Mouse (Mus musculus) heart, embryonic 11.5 days (tissue): ENCODE measurements around the gene Daam2. TPM values are rescaled to one million over a fixed set of nuclear protein-coding genes. Genes with fewer than 3 reads are reported as not detected.

Experiments
- ATAC-seq: fragments of 200-750 bp; cut with Nextera tagmentation; replicated peaks from 2 replicates; pipeline ENCODE4 v1.8.0; 2017; ENCODE audit warnings: moderate library complexity; ENCODE audit not compliant: insufficient number of reproducible peaks, low FRiP score, low TSS enrichment
- H3K27ac ChIP-seq: fragments of 300-500 bp; sonication (generic); 2 replicates; pipeline ENCODE4 v1.5.1; 2014; ENCODE audit warnings: mild to moderate bottlenecking, low read depth, low read length
- H3K27me3 ChIP-seq: fragments of 300-500 bp; sonication (generic); 2 replicates; pipeline ENCODE4 v1.6.1; 2014; ENCODE audit warnings: mild to moderate bottlenecking, low read length, mixed read lengths; ENCODE audit not compliant: control insufficient read depth, insufficient read depth
- H3K36me3 ChIP-seq: fragments of 300-500 bp; sonication (generic); 2 replicates; pipeline ENCODE4 v1.6.1; 2014; ENCODE audit warnings: mild to moderate bottlenecking, low read length, moderate library complexity, mixed read lengths; ENCODE audit not compliant: control insufficient read depth, insufficient read depth
- H3K4me1 ChIP-seq: fragments of 300-500 bp; sonication (generic); 2 replicates; pipeline ENCODE4 v1.6.1; 2014; ENCODE audit warnings: low read length; ENCODE audit not compliant: control insufficient read depth, insufficient read depth
- H3K4me2 ChIP-seq: fragments of 300-500 bp; sonication (generic); 2 replicates; pipeline ENCODE4 v1.6.1; 2014; ENCODE audit warnings: mild to moderate bottlenecking, moderate library complexity
- H3K4me3 ChIP-seq: fragments of 300-500 bp; sonication (generic); 2 replicates; pipeline ENCODE4 v1.5.1; 2014; ENCODE audit warnings: low read depth, low read length
- H3K9ac ChIP-seq: fragments of 300-500 bp; sonication (generic); 2 replicates; pipeline ENCODE4 v1.6.1; 2014; ENCODE audit warnings: mild to moderate bottlenecking, low read depth, low read length, moderate library complexity
- H3K9me3 ChIP-seq: fragments of 300-500 bp; sonication (generic); replicated peaks from 2 replicates; pipeline ENCODE4 v1.6.1; 2016; ENCODE audit warnings: low read length; ENCODE audit not compliant: control insufficient read depth
- WGBS: fragments of 180-500 bp; shearing (Covaris S2); extraction: QIAGEN DNeasy Blood & Tissue Kit; methylation state at CpG from one replicate; pipeline ENCODE4 v1.1.7; 2014; ENCODE audit not compliant: insufficient replicate concordance; 5-methylcytosine and 5-hydroxymethylcytosine counted together
- polyA plus RNA-seq: library from polyadenylated mRNA; unstranded; fragments of >200 nt; fragmentation: Nextera tagmentation; extraction: Ambion mirVana; gene quantifications from 2 replicates; pipeline ENCODE4 v1.2.1, GENCODE M21; 2014

Daam2 gene
- polyA plus RNA-seq, 1 experiment from 2014 or later, result 5.7 TPM

DNA sequence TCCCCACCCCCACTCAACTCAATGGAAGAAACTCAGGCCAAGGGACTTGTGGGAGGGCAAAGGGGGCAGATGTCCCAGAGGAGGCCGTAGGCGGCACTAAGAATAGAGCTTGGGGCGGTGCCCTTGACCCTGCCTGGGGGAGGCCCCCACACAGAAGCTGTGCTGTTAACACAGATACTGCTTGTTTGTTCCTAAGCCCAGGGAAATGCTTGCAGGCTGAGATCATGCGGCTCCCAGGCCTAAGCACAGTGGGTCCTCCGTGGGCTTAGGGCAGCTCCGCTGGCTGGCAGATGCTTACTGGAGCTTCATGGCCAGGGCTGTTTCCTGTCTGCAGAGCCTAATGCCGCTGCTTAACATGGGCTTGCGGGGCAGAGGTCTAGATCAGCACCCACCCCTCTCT, 91.5 kb downstream of the Daam2 start:
- peak overlapping the region; percentile 8; the same call in 1 of the 2 replicates for H3K9ac ChIP-seq
- H3K4me2 ChIP-seq, result peak overlapping the region; percentile 16; the same call in 1 of the 2 replicates
- no peak overlapping the region for H3K4me3 ChIP-seq
- H3K4me1 ChIP-seq, result peaks cover 17% of the 10 kb centered on the region
- H3K36me3 ChIP-seq, result no peaks in the 10 kb centered on the region
- H3K27ac ChIP-seq, result peak overlapping the region; percentile 76
- 29% methylated on average over 8 of the region's 8 CpGs for WGBS
- no peaks in the 10 kb centered on the region for H3K9me3 ChIP-seq
- H3K27me3 ChIP-seq, result no peaks in the 10 kb centered on the region
- peak; percentile 64 for ATAC-seq

DNA sequence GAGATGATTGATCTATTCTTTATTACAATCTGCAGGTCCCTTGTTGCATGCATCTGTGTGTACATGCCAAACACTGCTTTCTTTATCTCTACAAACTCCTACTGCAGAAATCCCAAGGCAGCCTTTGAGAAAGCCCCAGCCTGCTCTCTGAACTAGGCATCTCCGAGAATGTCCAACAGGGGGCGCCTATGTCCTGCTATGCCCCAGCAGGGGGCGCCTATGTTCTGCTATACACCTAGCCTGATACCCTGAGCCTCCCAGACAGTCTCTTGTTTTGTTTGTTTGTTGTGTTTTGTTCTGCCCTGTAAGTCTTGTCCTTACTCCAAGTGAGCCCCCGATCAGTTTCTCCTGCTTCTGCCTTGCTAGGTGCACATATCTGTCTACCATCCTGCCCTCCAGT, 95.9 kb downstream of the Daam2 start:
- H3K9me3 ChIP-seq, result no peaks in the 10 kb centered on the region
- no peaks in the 10 kb centered on the region for H3K36me3 ChIP-seq
- H3K4me2 ChIP-seq, result no peak overlapping the region
- no peak overlapping the region for H3K27ac ChIP-seq
- no peak for ATAC-seq
- peaks cover 13% of the 10 kb centered on the region for H3K4me1 ChIP-seq
- no peak overlapping the region for H3K4me3 ChIP-seq
- H3K9ac ChIP-seq, result no peak overlapping the region
- 32% methylated on average over 4 of the region's 4 CpGs for WGBS
- H3K27me3 ChIP-seq, result no peaks in the 10 kb centered on the region

DNA sequence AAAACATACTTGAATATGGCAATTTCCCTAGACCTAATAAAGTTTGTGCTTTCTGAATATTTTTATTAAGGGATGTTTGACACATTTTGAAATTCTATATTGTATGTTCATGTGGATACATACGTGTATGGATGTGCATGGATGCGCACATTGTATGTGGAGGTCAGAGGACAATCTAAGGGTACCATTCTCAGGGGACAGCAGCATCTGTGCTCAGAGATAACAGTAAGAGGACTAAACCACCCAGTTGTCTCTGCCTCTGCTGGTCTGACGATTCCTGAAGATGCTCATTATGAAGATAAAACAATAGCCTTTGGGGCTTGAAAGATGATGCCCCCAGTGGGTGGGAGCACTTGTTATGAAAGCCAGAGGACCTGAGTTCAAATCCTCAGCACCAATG, 99.3 kb downstream of the Daam2 start:
- Histone ChIP-seq H3K4me3 (no peak overlapping the region), H3K27ac (no peak overlapping the region), H3K4me1 (no peaks in the 10 kb centered on the region), H3K9me3 (no peaks in the 10 kb centered on the region), H3K27me3 (no peaks in the 10 kb centered on the region), H3K36me3 (no peaks in the 10 kb centered on the region), H3K9ac (no peak overlapping the region), H3K4me2 (no peak overlapping the region)
- no peak for ATAC-seq
- WGBS, result 74% methylated on average over 3 of the region's 3 CpGs

DNA sequence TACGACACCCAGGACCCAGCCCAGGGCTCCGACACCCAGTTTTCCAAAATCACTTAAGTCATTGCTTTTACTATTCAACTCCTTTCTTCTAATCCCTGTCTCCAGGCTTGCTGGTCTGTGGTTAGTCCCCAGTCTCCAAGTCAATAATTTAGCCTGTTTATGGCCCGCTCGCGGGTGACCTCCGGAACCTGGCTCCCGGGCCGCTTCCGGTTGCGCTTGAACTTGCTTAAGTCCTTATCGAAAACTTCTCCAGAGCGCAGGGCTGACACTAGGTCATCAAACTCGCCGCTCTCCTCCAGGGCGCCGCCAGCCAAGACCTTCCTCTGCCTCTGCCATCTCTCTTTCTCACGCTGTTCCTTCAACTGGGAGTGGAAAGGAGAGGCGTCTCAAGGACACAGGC, 105.8 kb downstream of the Daam2 start:
- no peak overlapping the region for H3K9ac ChIP-seq
- H3K4me1 ChIP-seq, result no peaks in the 10 kb centered on the region
- H3K9me3 ChIP-seq, result no peaks in the 10 kb centered on the region
- H3K4me3 ChIP-seq, result no peak overlapping the region
- H3K27ac ChIP-seq, result no peak overlapping the region
- no peak for ATAC-seq
- H3K27me3 ChIP-seq, result no peaks in the 10 kb centered on the region
- H3K4me2 ChIP-seq, result no peak overlapping the region
- WGBS, result 90% methylated on average over 18 of the region's 18 CpGs
- 0 out of 2 replicates have a peak, but pooled peaks cover 4% of the 10 kb centered on the region for H3K36me3 ChIP-seq

DNA sequence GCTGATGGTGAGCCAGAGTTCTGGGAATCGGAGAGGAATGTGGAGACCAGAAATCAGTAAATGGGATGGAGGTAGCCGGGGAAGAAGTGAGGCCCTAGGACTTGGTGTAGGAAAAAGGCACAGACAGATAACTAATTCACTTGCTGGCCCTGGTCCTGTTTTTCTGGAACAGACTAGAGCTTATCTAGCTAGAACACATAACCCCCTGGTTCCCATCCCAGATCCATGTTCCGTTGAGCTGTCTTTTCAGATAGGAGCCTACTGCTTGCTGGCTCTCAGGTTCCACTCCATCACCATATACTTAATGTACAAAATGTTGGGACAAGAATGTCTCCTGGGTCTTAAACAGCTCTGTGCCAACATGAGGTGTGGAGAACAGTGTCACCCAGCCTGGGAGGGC, 106.3 kb downstream of the Daam2 start:
- Histone ChIP-seq H3K36me3 (0 out of 2 replicates have a peak, but pooled peaks cover 4% of the 10 kb centered on the region), H3K27me3 (no peaks in the 10 kb centered on the region), H3K9ac (no peak overlapping the region), H3K4me1 (no peaks in the 10 kb centered on the region), H3K4me2 (no peak overlapping the region), H3K9me3 (no peaks in the 10 kb centered on the region), H3K27ac (no peak overlapping the region), H3K4me3 (no peak overlapping the region)
- WGBS, result 82% methylated on average over 3 of the region's 3 CpGs
- ATAC-seq, result no peak

DNA sequence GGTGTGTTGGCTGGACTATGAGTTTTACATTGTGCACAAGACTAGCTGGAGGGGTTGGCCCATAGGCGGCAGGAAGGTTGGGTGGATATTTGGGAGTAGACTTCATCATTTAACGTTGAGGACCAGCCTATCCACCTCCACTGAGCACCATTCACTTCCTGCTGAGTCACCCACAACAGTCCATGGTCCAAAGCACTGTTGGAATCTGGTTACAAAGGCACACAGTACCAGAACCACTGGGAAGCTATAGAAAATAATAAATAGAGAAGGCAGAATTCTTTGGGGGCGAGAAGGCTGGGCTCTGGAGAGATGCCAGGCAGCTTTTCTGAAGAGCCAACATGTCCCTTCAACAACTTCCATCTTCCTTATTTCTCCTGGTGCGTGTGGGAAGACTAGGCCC, 107.8 kb downstream of the Daam2 start:
- 75% methylated on average over 4 of the region's 4 CpGs for WGBS
- no peak for ATAC-seq
- H3K36me3 ChIP-seq, result 0 out of 2 replicates have a peak, but pooled peaks cover 4% of the 10 kb centered on the region

DNA sequence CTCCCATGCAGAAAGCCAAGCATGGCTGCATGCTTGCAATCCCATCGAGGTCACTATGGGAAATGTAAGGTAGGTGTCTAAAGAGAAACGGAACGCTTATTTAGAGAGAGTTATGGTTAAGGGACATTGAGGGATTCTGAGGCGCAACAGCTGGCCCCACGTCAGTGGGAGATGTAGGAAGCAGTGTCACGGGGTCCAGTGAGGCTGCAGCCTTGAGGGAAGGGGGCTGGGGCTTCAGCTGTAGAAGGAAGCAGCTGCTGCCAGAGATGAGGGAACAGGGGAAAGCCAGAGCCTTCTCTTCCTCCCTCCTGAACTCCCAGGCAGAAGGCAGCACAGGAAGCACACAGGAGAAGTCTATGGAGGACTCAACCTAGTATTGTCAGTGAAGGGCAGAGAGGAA, 113.2 kb downstream of the Daam2 start:
- no peak for ATAC-seq
- 71% methylated on average over 6 of the region's 6 CpGs for WGBS
- H3K27ac ChIP-seq, result no peak overlapping the region

More for the DNA sequence above, 107.8 kb downstream of the Daam2 start:
- Histone ChIP-seq H3K27ac (no peak overlapping the region), H3K4me1 (no peaks in the 10 kb centered on the region; the same call in 1 of the 2 replicates), H3K9me3 (no peaks in the 10 kb centered on the region), H3K4me2 (no peak overlapping the region), H3K9ac (no peak overlapping the region), H3K4me3 (no peak overlapping the region), H3K27me3 (no peaks in the 10 kb centered on the region)

DNA sequence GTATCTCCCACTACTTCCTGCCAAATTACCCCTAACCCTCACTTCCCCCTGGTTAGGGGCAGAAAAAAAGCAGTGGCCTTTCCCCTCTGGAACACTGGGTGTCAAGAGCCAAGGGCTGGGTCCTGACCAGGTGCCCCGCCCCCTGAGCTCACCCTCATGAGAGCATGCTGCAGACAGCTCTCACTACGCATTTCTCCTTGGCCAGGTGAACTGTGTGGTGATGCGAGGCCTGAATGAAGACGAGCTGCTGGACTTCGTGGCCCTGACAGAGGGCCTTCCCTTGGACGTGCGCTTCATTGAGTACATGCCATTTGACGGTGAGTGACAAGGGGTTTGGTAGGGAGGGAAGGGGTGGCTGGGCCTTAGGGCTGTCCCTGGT, 114.9 kb downstream of the Daam2 start:
- no peaks in the 10 kb centered on the region for H3K27me3 ChIP-seq
- 0 out of 2 replicates have a peak, but pooled peaks have one; percentile 18 for ATAC-seq
- no peak overlapping the region for H3K9ac ChIP-seq
- no peaks in the 10 kb centered on the region for H3K9me3 ChIP-seq
- 0 out of 2 replicates have a peak, but pooled peaks cover 3% of the 10 kb centered on the region for H3K36me3 ChIP-seq
- H3K4me2 ChIP-seq, result peak overlapping the region; percentile 18; the same call in 1 of the 2 replicates
- H3K27ac ChIP-seq, result no peak overlapping the region
- H3K4me1 ChIP-seq, result peaks cover 7% of the 10 kb centered on the region
- 73% methylated on average over 8 of the region's 8 CpGs for WGBS
- no peak overlapping the region for H3K4me3 ChIP-seq

More for the DNA sequence above, 113.2 kb downstream of the Daam2 start:
- Histone ChIP-seq H3K4me1 (peaks cover 7% of the 10 kb centered on the region), H3K4me2 (no peak overlapping the region), H3K4me3 (no peak overlapping the region), H3K9me3 (no peaks in the 10 kb centered on the region), H3K27me3 (no peaks in the 10 kb centered on the region), H3K36me3 (0 out of 2 replicates have a peak, but pooled peaks cover 4% of the 10 kb centered on the region), H3K9ac (no peak overlapping the region)

DNA sequence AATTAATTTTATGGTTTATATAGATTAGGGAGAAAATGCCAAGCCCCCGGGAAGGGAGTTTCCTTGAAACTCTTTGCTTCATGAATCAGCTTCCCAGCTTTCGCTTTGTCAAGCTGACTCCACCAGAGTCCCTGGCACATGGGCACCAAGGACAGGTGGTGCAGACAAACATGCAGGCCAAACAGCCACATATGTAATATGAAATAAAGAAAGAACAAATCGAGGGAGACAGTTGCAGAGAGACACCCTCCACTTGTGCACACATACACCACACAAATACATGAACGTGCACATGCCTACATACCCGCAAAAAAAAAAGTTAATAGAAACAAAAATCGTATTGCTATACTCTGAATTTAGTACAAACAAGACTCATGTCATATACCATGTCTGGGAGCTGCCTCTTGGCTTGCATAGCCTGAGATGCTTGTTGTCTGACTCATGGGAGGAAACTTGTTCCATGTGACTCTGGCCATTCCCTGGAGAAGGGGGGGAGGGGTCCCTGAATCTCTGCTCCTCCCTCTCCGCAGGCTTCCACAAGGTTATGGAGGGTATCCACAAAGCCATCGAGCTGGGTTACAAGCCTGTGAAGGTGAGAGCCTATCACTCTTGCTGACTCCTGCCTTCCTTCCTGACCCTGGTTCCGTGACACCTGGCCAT, 115.4 kb downstream of the Daam2 start:
- no peaks in the 10 kb centered on the region for H3K36me3 ChIP-seq
- H3K9me3 ChIP-seq, result no peaks in the 10 kb centered on the region
- peak overlapping the region; percentile 18; the same call in 1 of the 2 replicates for H3K4me2 ChIP-seq
- H3K27me3 ChIP-seq, result no peaks in the 10 kb centered on the region
- H3K4me3 ChIP-seq, result no peak overlapping the region
- ATAC-seq, result peak; percentile 10; the same call in 1 of the 2 replicates
- 46% methylated on average over 8 of the region's 9 CpGs for WGBS
- H3K9ac ChIP-seq, result no peak overlapping the region
- H3K4me1 ChIP-seq, result peaks cover 7% of the 10 kb centered on the region
- no peak overlapping the region for H3K27ac ChIP-seq
